Mouse (Mus musculus): Measurements from ENCODE around the gene Ssrp1.

Ssrp1 gene

DNA sequence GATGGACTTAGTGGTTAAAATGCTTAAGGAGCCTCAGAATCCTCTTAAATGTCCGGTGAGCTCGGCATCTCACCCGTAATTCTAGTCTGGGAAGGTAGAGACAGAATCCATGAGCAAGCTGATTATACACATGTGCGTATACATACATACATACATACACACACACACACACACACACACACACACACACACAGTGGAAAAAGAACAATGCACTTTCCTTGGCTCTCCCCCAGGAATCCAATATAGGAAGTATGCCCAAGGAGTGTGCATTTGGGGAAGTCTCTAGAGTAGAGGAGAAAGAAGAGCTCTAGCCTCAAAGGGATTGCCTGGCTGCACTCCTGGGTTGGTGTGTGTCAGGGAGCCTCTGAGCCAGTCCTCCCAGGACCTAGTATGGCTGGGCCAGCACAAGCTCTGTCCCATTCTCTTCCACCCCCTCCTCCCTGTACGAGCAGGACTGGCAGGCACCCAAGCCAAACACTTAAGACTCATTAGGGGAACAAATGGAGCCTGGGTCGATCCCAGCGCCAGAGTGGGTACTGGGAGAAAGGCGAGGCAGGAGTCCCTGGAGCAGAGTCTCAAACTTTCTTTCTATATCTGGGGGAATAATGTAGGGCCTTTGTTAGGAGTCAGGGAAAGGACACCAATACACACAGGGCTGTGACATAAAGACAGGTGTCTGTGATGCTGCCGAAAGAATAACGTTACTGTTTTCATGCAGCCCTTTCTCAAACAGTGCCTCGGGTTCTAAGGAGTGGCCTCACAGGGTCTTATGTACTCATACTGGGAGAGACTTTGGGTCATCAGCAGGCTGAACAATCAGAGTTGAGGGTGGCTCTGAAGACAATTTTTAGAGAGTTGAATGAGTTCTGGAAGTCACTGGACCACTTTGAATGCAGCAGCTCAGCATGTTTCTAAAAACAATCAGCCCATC lies 51.9 kb downstream of the Ssrp1 start:
- DNase-seq, result peak; percentile 96

- peak; percentile 49 for DNase-seq
Measured at GRCm38 (mm10) chr2:85091325-85091724, 54.3 kb downstream of the Ssrp1 start.

DNA sequence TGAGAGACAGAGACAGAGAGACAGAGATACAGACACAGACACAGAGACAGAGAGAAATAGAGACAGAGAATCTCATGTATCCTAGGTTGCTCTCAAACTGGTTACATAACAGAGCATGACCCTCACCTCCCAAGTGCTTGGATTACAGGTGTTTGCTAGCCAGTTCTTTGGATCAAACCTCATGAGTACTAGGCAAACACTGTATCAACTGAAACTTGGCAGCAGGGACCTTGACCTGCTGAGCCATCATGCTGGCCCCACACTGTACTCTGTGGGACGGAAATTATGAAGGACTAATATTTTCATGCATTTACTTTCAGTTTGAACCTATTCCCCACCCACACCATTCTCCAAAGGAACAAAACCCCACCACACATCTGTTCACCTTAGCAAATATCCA lies 56.3 kb downstream of the Ssrp1 start:
- DNase-seq, result peak; percentile 54

- peak; percentile 78 for DNase-seq
Measured at GRCm38 (mm10) chr2:85095906-85096305, 58.9 kb downstream of the Ssrp1 start.
